Mouse (Mus musculus): ENCODE measurements around the gene Mgmt. TPM values are rescaled to one million over a fixed set of nuclear protein-coding genes. Genes with fewer than 3 reads are reported as not detected.

The Mgmt gene
- polyA plus RNA-seq, 2 experiments: 3.3 to 6.6 TPM

GRCm38 (mm10) chr7:136864677-136865463 is 29.5 kb upstream of the Mgmt start:
- Histone ChIP-seq H3K27me3 (ENCODE audit: control insufficient read depth, insufficient read depth, low read length) (no peaks in the 10 kb centered on the region), H3K9ac (ENCODE audit: low read depth, low read length, severe bottlenecking) (no peak overlapping the region), H3K4me2 (replicated peaks; ENCODE audit: low read depth, low read length, severe bottlenecking) (no peak overlapping the region), H3K9me3 (ENCODE audit: control insufficient read depth, low read length) (no peaks in the 10 kb centered on the region), H3K4me3 (replicated peaks; ENCODE audit: low read length) (no peak overlapping the region), H3K27ac (replicated peaks; ENCODE audit: low read depth, low read length) (no peak overlapping the region), H3K36me3 (ENCODE audit: control insufficient read depth, insufficient read depth, low read length) (no peaks in the 10 kb centered on the region), H3K4me1 (ENCODE audit: control insufficient read depth, insufficient read depth, low read length) (no peaks in the 10 kb centered on the region)
- 32% methylated on average over 7 of the region's 7 CpGs for WGBS
- DNase-seq (ENCODE audit: low spot score) (no peak), ATAC-seq (ENCODE audit: low FRiP score, low read depth) (no peak)
- no peak for TF ChIP-seq POLR2A (IDR thresholded peaks at IDR 0.05; ENCODE audit: borderline replicate concordance, extremely low read depth, insufficient read depth, insufficient read length)

DNA sequence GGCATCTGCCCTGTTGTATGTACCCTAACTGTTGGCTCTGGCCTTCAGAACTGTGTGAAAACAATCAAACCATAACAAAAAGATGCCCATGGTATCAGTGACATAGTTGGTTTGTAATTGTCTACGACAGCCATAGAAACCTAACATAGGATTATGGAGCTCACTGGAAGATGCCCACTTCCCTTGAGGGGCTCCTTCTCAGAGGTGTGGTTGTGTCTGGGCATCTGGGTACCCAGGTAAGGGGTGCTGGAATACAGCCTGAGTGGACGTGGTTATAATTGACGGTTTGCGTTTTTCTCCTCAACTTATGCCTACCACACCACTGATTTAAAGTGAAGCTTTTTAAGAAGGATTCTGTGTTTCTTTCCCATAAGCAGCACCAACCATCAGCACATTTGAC is 28.5 kb upstream of the Mgmt start:
- no peaks in the 10 kb centered on the region for H3K4me1 ChIP-seq (ENCODE audit: control insufficient read depth, insufficient read depth, low read length)
- H3K9me3 ChIP-seq (ENCODE audit: control insufficient read depth, low read length): no peaks in the 10 kb centered on the region
- ATAC-seq (ENCODE audit: low FRiP score, low read depth): no peak
- no peaks in the 10 kb centered on the region for H3K36me3 ChIP-seq (ENCODE audit: control insufficient read depth, insufficient read depth, low read length)
- 91% methylated on average over 4 of the region's 4 CpGs for WGBS
- H3K4me2 ChIP-seq (replicated peaks; ENCODE audit: low read depth, low read length, severe bottlenecking): no peak overlapping the region
- no peak overlapping the region for H3K27ac ChIP-seq (replicated peaks; ENCODE audit: low read depth, low read length)
- no peak overlapping the region for H3K9ac ChIP-seq (ENCODE audit: low read depth, low read length, severe bottlenecking)
- DNase-seq (ENCODE audit: low spot score): no peak
- no peak overlapping the region for H3K4me3 ChIP-seq (replicated peaks; ENCODE audit: low read length)
- H3K27me3 ChIP-seq (ENCODE audit: control insufficient read depth, insufficient read depth, low read length): no peaks in the 10 kb centered on the region
- no peak for TF ChIP-seq POLR2A (IDR thresholded peaks at IDR 0.05; ENCODE audit: borderline replicate concordance, extremely low read depth, insufficient read depth, insufficient read length)

- Histone ChIP-seq H3K4me2 (replicated peaks; ENCODE audit: low read depth, low read length, severe bottlenecking) (no peak overlapping the region), H3K27ac (replicated peaks; ENCODE audit: low read depth, low read length) (no peak overlapping the region), H3K9me3 (ENCODE audit: control insufficient read depth, low read length) (no peaks in the 10 kb centered on the region), H3K27me3 (ENCODE audit: control insufficient read depth, insufficient read depth, low read length) (no peaks in the 10 kb centered on the region), H3K9ac (ENCODE audit: low read depth, low read length, severe bottlenecking) (no peak overlapping the region), H3K4me3 (replicated peaks; ENCODE audit: low read length) (no peak overlapping the region), H3K4me1 (ENCODE audit: control insufficient read depth, insufficient read depth, low read length) (no peaks in the 10 kb centered on the region), H3K36me3 (ENCODE audit: control insufficient read depth, insufficient read depth, low read length) (no peaks in the 10 kb centered on the region)
- no peak for TF ChIP-seq POLR2A (IDR thresholded peaks at IDR 0.05; ENCODE audit: borderline replicate concordance, extremely low read depth, insufficient read depth, insufficient read length)
- no peak for ATAC-seq (ENCODE audit: low FRiP score, low read depth)
- DNase-seq (ENCODE audit: low spot score): no peak
- 80% methylated on average over 4 of the region's 4 CpGs for WGBS
Observed at GRCm38 (mm10) chr7:136866535-136866934, 27.9 kb upstream of the Mgmt start.

DNA sequence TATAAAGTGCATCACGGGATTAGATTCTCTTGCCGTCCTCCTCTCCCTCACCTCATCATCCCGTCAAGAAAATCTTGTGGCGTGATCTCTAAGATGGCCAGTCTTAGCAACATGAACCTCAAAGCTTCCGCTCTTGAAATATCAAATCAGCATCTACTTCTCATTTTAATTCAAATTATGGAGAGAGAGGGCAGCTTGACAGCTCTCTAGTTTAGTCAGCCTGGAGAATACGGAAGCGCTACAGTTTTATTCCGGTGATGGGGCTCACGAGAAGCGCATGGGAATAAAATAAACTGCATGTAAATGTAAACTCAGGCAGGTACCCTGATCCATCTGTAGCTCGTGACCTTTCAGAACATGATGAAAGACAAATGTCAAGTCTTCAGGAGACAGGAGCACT is 22.9 kb upstream of the Mgmt start:
- Histone ChIP-seq H3K4me3 (replicated peaks; ENCODE audit: low read length) (no peak overlapping the region), H3K4me2 (replicated peaks; ENCODE audit: low read depth, low read length, severe bottlenecking) (no peak overlapping the region), H3K9me3 (ENCODE audit: control insufficient read depth, low read length) (no peaks in the 10 kb centered on the region), H3K4me1 (ENCODE audit: control insufficient read depth, insufficient read depth, low read length) (0 out of 2 replicates have a peak, but pooled peaks cover 3% of the 10 kb centered on the region), H3K9ac (ENCODE audit: low read depth, low read length, severe bottlenecking) (no peak overlapping the region), H3K27me3 (ENCODE audit: control insufficient read depth, insufficient read depth, low read length) (0 out of 2 replicates have a peak, but pooled peaks cover 4% of the 10 kb centered on the region), H3K36me3 (ENCODE audit: control insufficient read depth, insufficient read depth, low read length) (no peaks in the 10 kb centered on the region), H3K27ac (replicated peaks; ENCODE audit: low read depth, low read length) (no peak overlapping the region)
- no peak for TF ChIP-seq POLR2A (IDR thresholded peaks at IDR 0.05; ENCODE audit: borderline replicate concordance, extremely low read depth, insufficient read depth, insufficient read length)
- 67% methylated on average over 11 of the region's 11 CpGs for whole genome bisulfite sequencing
- DNase-seq (ENCODE audit: low spot score) (no peak), ATAC-seq (ENCODE audit: low FRiP score, low read depth) (no peak)

DNA sequence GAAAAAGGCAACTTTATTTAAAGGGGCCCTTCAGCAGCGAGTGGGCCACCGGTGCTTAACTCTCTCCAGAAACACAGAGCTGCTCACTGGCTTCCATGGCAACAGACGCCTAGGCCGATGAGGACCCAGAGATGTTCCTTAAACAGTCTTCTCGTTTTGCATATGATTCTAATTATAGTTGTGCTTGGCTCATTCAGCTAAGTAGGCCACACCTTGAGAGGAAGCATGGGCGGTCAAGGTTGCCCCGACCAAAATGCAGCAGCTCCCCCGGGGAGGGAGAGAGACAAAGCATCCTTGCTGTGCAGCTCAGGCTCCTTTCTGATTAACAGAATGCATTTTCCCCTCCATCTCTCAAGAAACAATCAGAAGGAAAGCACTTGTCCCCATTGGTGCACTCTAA is 22.4 kb upstream of the Mgmt start:
- Histone ChIP-seq H3K4me3 (replicated peaks; ENCODE audit: low read length) (no peak overlapping the region), H3K27me3 (ENCODE audit: control insufficient read depth, insufficient read depth, low read length) (0 out of 2 replicates have a peak, but pooled peaks cover 4% of the 10 kb centered on the region), H3K36me3 (ENCODE audit: control insufficient read depth, insufficient read depth, low read length) (no peaks in the 10 kb centered on the region), H3K4me1 (ENCODE audit: control insufficient read depth, insufficient read depth, low read length) (0 out of 2 replicates have a peak, but pooled peaks cover 3% of the 10 kb centered on the region), H3K9me3 (ENCODE audit: control insufficient read depth, low read length) (no peaks in the 10 kb centered on the region), H3K4me2 (replicated peaks; ENCODE audit: low read depth, low read length, severe bottlenecking) (no peak overlapping the region), H3K9ac (ENCODE audit: low read depth, low read length, severe bottlenecking) (no peak overlapping the region), H3K27ac (replicated peaks; ENCODE audit: low read depth, low read length) (no peak overlapping the region)
- no peak for DNase-seq (ENCODE audit: low spot score)
- TF ChIP-seq POLR2A (IDR thresholded peaks at IDR 0.05; ENCODE audit: borderline replicate concordance, extremely low read depth, insufficient read depth, insufficient read length): no peak
- ATAC-seq (ENCODE audit: low FRiP score, low read depth): no peak
- 9% methylated on average over 8 of the region's 8 CpGs for WGBS

Measured in limb, embryonic 14.5 days (tissue).